Mouse (Mus musculus): ENCODE results near the gene Rasgef1a.

DNA sequence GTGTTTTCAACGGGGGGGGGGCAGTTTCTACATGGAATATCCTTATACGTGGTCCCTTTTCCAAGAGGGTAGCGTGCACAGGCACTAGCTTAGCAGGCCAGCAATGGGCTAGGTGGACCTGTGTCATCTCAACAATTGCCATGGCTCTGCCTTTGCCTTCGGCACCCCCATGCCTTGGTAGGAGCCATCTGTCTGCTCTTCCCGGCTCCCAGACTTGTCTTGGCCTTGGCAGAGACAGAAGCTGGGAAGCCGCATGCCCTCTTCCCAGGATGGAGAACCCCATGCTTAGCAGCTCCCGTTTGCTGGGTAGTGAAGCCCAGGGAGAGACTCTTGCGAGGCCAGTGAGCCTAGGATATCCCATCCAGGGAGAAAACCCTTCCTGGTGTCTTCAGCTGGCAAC is 73.4 kb downstream of the Rasgef1a start:
- TF ChIP-seq POLR2A (IDR thresholded peaks at IDR 0.05; ENCODE audit: borderline replicate concordance, control insufficient read depth, low read depth, low read length) (no peak), CTCF (IDR thresholded peaks at IDR 0.05; ENCODE audit: control insufficient read depth, insufficient read depth, low read length) (no peak)
